Mouse (Mus musculus) midbrain, postnatal 0 days (tissue): ENCODE data around the gene Ramp2. TPM values are rescaled to one million over a fixed set of nuclear protein-coding genes. Genes with fewer than 3 reads are reported as not detected.

ENCODE experiments used
- ATAC-seq: fragments of 200-750 bp; cut with Nextera tagmentation; 2 replicates; pipeline ENCODE4 v1.8.0; 2017; ENCODE audit warnings: moderate number of reproducible peaks, mild to moderate bottlenecking, moderate TSS enrichment, moderate library complexity; ENCODE audit not compliant: low FRiP score
- DNase-seq: peaks from one replicate; pipeline ENCODE4 v3.0.0-alpha.2; 2015; ENCODE audit warnings: low spot score
- H3K27ac ChIP-seq: fragments of 300-500 bp; sonication (generic); 2 replicates; pipeline ENCODE4 v1.5.1; 2014; ENCODE audit warnings: low read depth, mild to moderate bottlenecking, low read length, mixed read lengths
- H3K27me3 ChIP-seq: fragments of 300-500 bp; sonication (generic); 2 replicates; pipeline ENCODE4 v1.6.1; 2014; ENCODE audit warnings: low read length, control low read depth, mixed read lengths; ENCODE audit not compliant: insufficient read depth
- H3K36me3 ChIP-seq: fragments of 300-500 bp; sonication (generic); 2 replicates; pipeline ENCODE4 v1.6.1; 2014; ENCODE audit warnings: low read length, control low read depth, mixed read lengths; ENCODE audit not compliant: insufficient read depth
- H3K4me1 ChIP-seq: fragments of 300-500 bp; sonication (generic); 2 replicates; pipeline ENCODE4 v1.6.1; 2014; ENCODE audit warnings: mild to moderate bottlenecking, control low read depth, antibody characterized with exemption, low read length, mixed read lengths; ENCODE audit not compliant: insufficient read depth
- H3K4me2 ChIP-seq: fragments of 300-500 bp; sonication (generic); 2 replicates; pipeline ENCODE4 v1.6.1; 2014; ENCODE audit warnings: low read depth, mild to moderate bottlenecking, low read length, mixed read lengths; ENCODE audit not compliant: poor library complexity, severe bottlenecking
- H3K4me3 ChIP-seq: fragments of 300-500 bp; sonication (generic); 2 replicates; pipeline ENCODE4 v1.5.1; 2014; ENCODE audit warnings: low read depth, mild to moderate bottlenecking, low read length, moderate library complexity
- H3K9ac ChIP-seq: fragments of 300-500 bp; sonication (generic); replicated peaks from 2 replicates; pipeline ENCODE4 v1.6.1; 2014; ENCODE audit warnings: mild to moderate bottlenecking, low read length, moderate library complexity, mixed read lengths; ENCODE audit not compliant: poor library complexity, severe bottlenecking
- H3K9me3 ChIP-seq: fragments of 300-500 bp; sonication (generic); 2 replicates; pipeline ENCODE4 v1.6.1; 2016; ENCODE audit warnings: low read length, control low read depth
- CTCF ChIP-seq: IDR thresholded peaks from 2 replicates; pipeline ENCODE4 v1.5.1; 2016; ENCODE audit warnings: antibody characterized with exemption, mild to moderate bottlenecking
- WGBS: fragments of 180-500 bp; shearing (Covaris S2); extraction: QIAGEN DNeasy Blood & Tissue Kit; methylation state at CpG from one replicate; pipeline ENCODE4 v1.1.7; 2014; 5-methylcytosine and 5-hydroxymethylcytosine counted together
- polyA plus RNA-seq: library from polyadenylated mRNA; unstranded; fragments of >200 nt; fragmentation: Nextera tagmentation; extraction: Ambion mirVana; gene quantifications from 2 replicates; pipeline ENCODE4 v1.2.1, GENCODE M21; 2015
- total RNA-seq: library from RNA; depleted of rRNA; stranded (reverse); fragments of >200 nt; gene quantifications from 2 replicates; pipeline ENCODE4 v1.2.3, GENCODE M21; 2014

The Ramp2 gene
- total and polyA plus RNA-seq, 2 experiments from 2014 or later = 67.5 to 95.3 TPM

DNA sequence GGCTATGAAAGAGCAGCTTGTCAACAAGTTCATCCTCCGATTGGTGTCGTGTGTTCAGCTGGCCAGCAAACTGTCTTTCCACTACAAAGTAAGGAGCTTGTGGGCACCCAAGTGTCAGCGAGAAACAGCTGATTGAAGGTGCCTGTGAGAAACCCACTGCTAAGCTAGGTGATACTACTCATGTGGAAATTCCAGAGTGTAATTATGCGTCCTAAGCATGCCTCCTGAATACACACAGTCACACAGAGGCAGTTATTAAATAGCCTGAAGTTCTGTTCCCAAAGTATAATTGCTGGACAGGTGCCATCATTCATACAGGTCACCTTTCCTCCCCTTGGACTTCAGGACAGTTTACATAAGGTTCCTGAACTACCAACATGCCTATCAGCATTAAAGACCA, 38.0 kb downstream of the Ramp2 start:
- no peaks in the 10 kb centered on the region for H3K27me3 ChIP-seq
- H3K4me3 ChIP-seq = no peak overlapping the region
- H3K9me3 ChIP-seq = no peaks in the 10 kb centered on the region
- ATAC-seq = no peak
- WGBS = 69% methylated on average over 4 of the region's 4 CpGs
- no peak overlapping the region for H3K9ac ChIP-seq
- no peak overlapping the region for H3K4me2 ChIP-seq
- no peaks in the 10 kb centered on the region for H3K4me1 ChIP-seq
- no peak overlapping the region for H3K27ac ChIP-seq
- H3K36me3 ChIP-seq = peaks cover 6% of the 10 kb centered on the region
- TF ChIP-seq CTCF = no peak
- no peak for DNase-seq

DNA sequence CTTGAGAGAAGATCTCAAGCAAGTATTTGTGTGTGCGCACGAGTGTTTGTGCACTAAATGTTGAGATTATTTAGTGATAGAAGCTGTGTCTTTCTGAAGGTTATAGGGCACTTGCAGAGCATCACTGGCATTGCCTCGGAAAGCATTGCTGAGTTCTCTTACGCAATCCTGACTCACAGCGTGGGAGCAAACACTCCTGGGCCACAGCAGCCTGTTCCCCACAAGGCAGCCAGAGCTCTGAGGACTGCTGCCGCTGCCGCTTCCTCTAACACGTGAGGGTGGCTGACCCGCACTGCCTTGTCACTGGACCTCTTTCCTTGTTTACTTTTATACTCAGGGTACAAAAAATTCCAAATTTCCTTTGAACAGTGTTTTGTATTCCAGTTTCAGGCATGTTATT, 41.5 kb downstream of the Ramp2 start:
- ATAC-seq = no peak
- WGBS = 87% methylated on average over 9 of the region's 9 CpGs
- peaks cover 30% of the 10 kb centered on the region for H3K36me3 ChIP-seq
- DNase-seq = no peak
- no peak overlapping the region for H3K4me2 ChIP-seq
- no peaks in the 10 kb centered on the region for H3K9me3 ChIP-seq
- H3K9ac ChIP-seq = no peak overlapping the region
- H3K4me1 ChIP-seq = no peaks in the 10 kb centered on the region
- H3K27ac ChIP-seq = no peak overlapping the region
- H3K27me3 ChIP-seq = no peaks in the 10 kb centered on the region
- no peak for TF ChIP-seq CTCF
- H3K4me3 ChIP-seq = no peak overlapping the region

DNA sequence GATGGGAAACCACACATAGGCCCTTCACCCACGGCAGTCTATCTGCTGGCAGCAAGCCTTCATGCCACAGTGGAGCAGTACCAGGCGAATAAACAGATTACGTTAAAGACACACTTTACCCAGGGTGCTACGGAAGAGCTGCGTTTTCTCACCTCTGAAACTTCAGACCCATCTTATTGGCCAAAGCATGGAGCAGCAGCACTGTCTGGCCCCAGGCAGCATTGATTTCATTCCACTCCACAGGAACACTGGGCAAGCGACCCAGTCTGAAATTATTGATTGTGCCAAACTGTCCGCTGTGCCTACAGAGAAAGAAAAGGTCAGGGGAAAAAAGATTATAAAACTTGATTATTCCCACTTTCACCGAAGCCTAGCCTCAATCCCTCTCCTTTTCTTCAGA, 45.4 kb downstream of the Ramp2 start:
- ATAC-seq = no peak
- Histone ChIP-seq H3K9me3 (no peaks in the 10 kb centered on the region), H3K36me3 (peaks cover 57% of the 10 kb centered on the region), H3K4me2 (no peak overlapping the region), H3K4me1 (no peaks in the 10 kb centered on the region), H3K27ac (no peak overlapping the region), H3K9ac (no peak overlapping the region), H3K27me3 (no peaks in the 10 kb centered on the region), H3K4me3 (no peak overlapping the region)
- no peak for TF ChIP-seq CTCF
- WGBS = 97% methylated on average over 8 of the region's 8 CpGs
- no peak for DNase-seq

DNA sequence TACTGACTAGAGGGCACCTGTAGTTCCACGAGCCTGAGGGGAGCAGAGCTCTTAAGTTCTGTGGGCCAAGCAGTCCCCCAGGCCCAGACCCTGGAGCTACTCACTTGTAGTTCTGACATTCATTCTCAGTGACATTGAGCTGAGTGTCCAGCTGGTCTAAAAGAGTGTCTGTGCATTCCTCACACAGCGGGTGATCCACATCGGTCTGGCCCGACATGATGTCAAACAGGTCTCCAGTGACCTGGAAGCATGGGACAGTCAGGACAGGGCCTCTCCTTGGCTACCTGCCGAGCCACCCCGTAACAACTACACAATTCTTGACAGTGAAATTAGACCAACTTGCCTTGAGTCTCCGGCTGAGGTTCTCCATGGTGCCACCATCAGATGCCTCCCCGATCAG, 49.4 kb downstream of the Ramp2 start:
- peaks cover 51% of the 10 kb centered on the region for H3K36me3 ChIP-seq

DNA sequence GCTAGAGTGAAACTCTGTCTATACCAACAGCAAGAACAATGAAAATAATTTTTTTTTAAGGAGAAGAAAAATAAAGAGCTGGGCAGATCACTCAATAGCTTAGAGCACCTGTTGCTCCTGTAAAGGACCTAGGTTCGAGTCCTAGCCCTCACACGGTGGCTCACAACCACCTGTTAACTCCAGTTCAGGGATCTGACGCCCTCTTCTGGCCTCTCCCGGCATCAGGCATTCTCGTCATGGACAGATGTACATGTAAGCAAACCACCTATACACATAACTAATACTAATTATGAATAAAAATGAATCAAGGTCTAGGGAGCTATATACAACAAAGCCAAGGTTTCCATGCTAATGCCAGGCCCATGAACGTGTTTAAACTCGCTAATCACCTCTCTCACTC, 55.1 kb downstream of the Ramp2 start:
- no peak overlapping the region for H3K27ac ChIP-seq
- peak overlapping the region; percentile 96 for H3K4me2 ChIP-seq
- DNase-seq (no peak), ATAC-seq (no peak)
- H3K9me3 ChIP-seq = no peaks in the 10 kb centered on the region
- peaks cover 6% of the 10 kb centered on the region; the same call in 1 of the 2 replicates for H3K4me1 ChIP-seq
- H3K36me3 ChIP-seq = peaks cover 11% of the 10 kb centered on the region; the same call in 1 of the 2 replicates
- TF ChIP-seq CTCF = peak; percentile 33
- WGBS = 71% methylated on average over 7 of the region's 7 CpGs
- no peaks in the 10 kb centered on the region for H3K27me3 ChIP-seq
- H3K9ac ChIP-seq = no peak overlapping the region
- peak overlapping the region; percentile 86 for H3K4me3 ChIP-seq

More for the DNA sequence above, 49.4 kb downstream of the Ramp2 start:
- H3K27me3 ChIP-seq = no peaks in the 10 kb centered on the region
- DNase-seq (no peak), ATAC-seq (no peak)
- H3K27ac ChIP-seq = no peak overlapping the region
- H3K4me3 ChIP-seq = no peak overlapping the region
- WGBS = 89% methylated on average over 8 of the region's 8 CpGs
- no peaks in the 10 kb centered on the region for H3K9me3 ChIP-seq
- no peak overlapping the region for H3K9ac ChIP-seq
- no peak overlapping the region for H3K4me2 ChIP-seq
- TF ChIP-seq CTCF = no peak
- no peaks in the 10 kb centered on the region for H3K4me1 ChIP-seq

DNA sequence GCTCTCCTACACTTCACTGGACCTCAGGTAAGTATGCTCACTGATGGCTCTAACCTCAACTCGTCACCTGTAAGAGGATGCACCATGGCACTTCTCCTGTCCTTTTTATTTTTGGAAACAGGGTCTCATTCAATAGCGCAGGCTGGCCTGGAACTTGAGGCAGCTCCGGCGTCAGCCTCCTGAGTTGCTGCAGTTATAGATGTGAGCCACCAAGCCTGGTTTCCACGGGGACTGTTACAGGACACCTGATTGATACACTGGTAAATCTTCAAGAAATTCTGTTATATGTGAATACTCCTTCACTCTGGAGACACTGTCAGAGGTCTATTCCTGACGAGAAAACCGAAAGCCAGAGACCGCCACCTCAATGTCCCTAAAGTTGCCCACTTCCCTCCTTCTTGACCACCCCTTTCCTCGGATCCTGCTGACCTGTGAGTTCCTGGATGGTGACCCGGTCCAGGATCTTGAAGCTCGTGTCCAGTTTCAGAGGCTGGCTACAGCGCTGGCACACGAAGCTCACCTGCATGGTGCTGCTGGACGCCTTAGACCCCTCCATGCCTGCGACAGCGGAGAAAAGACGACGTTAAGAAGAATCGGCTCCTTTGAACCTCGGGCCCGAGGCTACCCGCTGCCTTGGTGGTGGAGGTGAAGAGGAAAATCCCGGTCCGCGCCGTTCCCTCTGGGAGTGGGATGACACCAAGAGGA, 55.6 kb downstream of the Ramp2 start:
- H3K36me3 ChIP-seq = peaks cover 11% of the 10 kb centered on the region; the same call in 1 of the 2 replicates
- ATAC-seq (peak; percentile 34; the same call in 1 of the 2 replicates), DNase-seq (no peak)
- H3K9ac ChIP-seq = peak overlapping the region; percentile 88
- peak overlapping the region; percentile 96 for H3K4me2 ChIP-seq
- 16% methylated on average over 26 of the region's 26 CpGs for WGBS
- H3K9me3 ChIP-seq = no peaks in the 10 kb centered on the region
- no peak for TF ChIP-seq CTCF
- peaks cover 6% of the 10 kb centered on the region; the same call in 1 of the 2 replicates for H3K4me1 ChIP-seq
- H3K4me3 ChIP-seq = peak overlapping the region; percentile 86
- no peaks in the 10 kb centered on the region for H3K27me3 ChIP-seq
- peak overlapping the region; percentile 55 for H3K27ac ChIP-seq
